Mouse (Mus musculus): ENCODE data around the gene Zfp637. TPM values are rescaled to one million over a fixed set of nuclear protein-coding genes. Genes with fewer than 3 reads are reported as not detected.
"Not testable (repeated sequence)": the region's sequence is repeated elsewhere in the genome, so short reads cannot be mapped to it uniquely, and the experiment has no call there.

Gene Zfp637
- 10 to 100 TPM; 41.5 to 41.8 TPM for total RNA-seq (2021)
- long read RNA-seq, experiment 1, transcript Zfp637-202 (3 exons, 421 nt), result minor isoform, 5 of 35 reads
- long read RNA-seq, experiment 1, transcript Zfp637-210 (3 exons, 1,098 nt), result major isoform, 17 of 35 reads
- long read RNA-seq, experiment 1, transcript Zfp637-208 (3 exons, 659 nt), result minor isoform, 6 of 35 reads
- long read RNA-seq, experiment 1, partial matches to known transcripts, result 0 of 35 reads
- long read RNA-seq, experiment 1, other reads (novel, unspliced or antisense), result 2 of 35 reads
- long read RNA-seq, experiment 2, transcript Zfp637-208 (3 exons, 659 nt), result minor isoform, 7 of 37 reads
- long read RNA-seq, experiment 2, transcript Zfp637-210 (3 exons, 1,098 nt), result major isoform, 16 of 37 reads
- long read RNA-seq, experiment 2, partial matches to known transcripts, result 3 of 37 reads
- long read RNA-seq, experiment 2, other reads (novel, unspliced or antisense), result 3 of 37 reads

DNA sequence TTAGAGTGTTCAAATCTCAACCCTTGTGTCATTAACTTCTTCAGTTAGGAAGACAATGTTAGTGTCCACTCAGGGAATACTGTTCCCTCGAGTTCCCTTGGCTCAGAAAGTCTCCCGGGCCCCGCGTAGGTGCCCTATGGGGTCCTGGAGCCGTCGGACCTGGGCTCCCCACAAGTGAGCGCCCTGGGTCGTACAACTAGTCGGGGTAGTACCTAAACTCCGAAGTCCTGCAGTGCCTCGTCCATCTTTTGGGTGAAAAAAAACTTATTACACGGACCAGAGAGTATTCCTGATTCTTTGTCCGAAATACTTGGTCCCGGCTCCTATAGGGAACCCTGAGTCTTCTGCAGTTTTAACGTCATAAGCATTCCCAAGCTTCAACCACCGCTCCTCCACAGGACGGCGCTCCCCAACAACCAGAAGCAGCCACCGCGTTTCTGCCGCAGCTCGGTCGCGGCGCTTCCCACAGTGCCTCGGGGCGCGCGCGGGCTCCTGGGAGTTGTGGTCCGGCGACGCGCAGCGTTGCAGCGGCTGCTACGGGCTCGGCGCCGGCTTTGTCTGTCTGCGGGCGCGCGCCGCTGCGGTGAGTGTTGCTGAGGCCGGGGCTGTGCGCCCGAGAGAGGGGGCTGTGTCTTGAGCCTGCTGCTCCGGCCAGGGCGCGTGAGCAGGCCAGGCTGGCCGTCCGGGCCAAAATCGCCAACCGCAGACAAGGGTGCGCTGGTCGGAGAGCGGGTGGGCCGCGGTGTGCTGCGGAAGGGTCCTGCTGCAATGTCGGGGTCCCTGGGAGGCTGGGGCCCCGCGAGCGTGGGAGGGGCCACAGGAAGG is at the start of gene Zfp637:
Gene Zfp637, plus strand, starts transcription at position 495 of the 825 bp plus-strand sequence.
- peak; percentile 92 to 94 for DNase-seq (ENCODE audit: low spot score in 2 of 2)

DNA sequence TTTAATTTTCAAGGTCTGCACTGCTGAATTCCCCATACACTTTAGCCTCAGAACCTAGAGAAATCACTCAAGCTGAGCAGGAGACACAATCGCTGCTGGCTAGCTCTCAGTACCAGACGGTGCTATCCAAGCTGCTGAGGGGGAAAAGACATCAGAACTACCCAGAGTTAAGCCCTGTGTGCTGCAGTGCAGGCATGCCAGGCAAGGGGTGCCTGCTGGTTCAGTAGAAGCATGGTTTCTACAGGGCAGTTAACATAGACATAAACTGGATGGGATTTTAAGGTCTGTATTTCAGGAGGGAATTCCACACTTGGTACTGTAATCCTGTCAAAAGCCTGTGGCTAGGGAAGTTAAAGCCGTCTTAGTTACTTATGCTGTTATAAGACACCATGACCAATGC is 45.7 kb upstream of the Zfp637 start:
- DNase-seq (ENCODE audit: low spot score in 2 of 2), result no peak

DNA sequence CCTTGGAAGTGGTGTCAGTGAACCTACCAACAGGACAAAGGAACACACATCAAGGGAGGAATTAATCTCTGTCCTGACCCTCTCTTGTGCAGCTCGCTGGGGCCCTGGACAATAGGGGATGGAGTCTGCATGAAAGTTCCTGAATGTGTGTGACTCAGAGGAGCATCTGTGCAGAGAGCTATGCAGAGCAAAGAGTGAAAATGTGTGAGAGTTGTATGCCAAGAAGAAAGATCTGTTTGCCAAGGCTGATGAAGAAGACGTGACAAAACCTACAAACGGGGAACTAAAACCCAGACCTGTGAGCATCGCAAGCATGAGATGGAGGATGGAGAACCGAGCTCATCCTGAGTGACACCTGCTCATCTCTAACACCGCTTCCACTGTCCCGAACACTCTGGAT is 40.2 kb upstream of the Zfp637 start:
- no peak for DNase-seq (ENCODE audit: low spot score in 2 of 2)

DNA sequence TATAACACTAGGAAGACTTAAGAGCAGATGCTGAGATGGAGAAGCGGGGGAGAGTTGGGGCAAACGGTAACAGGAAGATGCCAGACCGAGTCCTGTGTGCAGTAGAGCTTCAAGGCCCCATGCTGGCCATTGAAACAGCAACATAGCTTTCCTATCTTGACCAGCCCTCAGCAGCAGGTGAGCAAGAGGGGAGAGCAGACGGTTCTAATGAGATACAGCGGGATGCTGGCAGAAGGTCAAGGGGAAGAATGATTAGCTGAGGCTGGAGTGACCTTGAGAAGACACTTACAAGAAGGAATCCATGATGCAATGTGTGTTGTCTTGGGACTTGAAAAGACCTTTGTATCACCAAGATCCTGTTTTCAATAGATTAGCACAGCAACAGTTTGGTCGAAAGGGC is 39.2 kb upstream of the Zfp637 start:
- DNase-seq (ENCODE audit: low spot score in 2 of 2), result no peak

DNA sequence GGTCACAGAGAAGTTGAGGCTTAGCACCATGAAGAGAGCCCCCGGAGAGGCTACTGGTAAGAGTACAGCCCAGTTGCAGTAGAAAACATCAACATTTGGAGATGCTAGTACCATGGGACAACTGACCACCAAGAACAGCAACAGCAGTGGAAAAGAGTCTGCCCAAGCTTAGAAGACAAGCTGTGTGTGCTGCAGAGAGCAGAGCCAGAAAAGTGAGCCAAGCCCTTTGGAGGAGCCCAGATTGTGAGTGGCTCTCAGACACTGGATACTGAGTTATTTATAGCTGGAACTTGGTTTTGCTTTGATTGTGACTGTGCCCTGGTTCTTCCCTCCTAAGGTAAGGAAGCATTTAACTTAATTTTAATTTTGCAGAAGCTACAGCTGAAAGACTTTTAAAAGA is 33.2 kb upstream of the Zfp637 start:
- no peak for DNase-seq (ENCODE audit: low spot score in 2 of 2)

DNA sequence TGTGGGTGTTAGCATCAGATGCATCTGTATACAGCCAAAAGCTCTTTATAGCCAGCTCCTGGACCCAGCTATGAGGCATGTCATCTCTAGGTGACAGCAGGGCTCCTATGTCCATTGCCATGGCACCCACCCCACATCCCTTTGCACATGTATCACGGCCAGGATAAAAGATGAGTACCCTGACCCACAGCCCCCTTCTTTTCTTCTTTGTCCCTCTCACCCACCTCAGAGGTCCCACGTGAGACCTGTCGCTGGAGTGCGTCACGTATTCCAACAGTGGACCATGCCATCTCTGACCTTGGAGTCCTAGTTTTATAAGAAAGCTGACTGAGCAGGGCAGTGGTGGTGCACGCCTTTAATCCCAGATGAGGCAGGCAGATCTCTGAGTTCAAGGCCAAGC is 31.2 kb upstream of the Zfp637 start:
- DNase-seq (ENCODE audit: low spot score in 2 of 2), result no peak

DNA sequence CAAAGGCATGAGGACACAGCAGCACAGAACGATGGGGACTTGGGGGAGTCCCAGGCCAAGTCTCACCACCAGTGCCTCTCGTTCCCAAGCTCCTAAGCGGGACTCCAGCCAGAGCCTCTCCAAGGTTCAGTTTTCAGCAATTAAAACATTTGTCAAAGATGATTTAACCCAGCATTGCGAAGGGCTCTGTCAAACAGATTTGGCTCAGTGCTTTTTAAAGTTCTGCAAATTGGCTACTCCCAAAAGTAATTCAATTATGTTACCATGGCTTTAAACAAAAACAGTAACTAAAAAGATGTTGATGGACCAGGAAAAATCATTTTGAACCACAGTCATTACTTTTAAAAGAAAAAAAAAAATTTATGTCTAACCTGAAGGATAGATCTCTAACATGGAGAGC is 30.3 kb upstream of the Zfp637 start:
- no peak for DNase-seq (ENCODE audit: low spot score in 2 of 2)

DNA sequence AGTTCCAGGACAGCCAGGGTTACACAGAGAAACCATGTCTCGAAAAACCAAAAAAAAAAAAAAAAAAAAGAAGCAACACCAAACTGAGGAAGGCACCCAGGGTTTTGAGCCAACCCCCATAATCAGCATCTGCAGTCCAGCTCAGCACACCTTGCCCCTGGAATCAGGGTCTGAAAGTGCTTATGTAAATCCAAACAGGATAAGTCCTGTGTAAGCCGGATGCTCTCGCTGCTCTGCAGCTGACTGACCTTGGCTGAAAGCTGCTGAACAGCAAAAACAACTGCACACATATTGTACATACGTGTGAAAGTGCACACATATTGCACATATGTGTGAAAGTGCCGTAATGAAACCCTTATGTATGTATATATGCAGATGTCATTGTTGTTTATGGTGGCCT is 29.7 kb upstream of the Zfp637 start:
- no peak for DNase-seq (ENCODE audit: low spot score in 2 of 2)

DNA sequence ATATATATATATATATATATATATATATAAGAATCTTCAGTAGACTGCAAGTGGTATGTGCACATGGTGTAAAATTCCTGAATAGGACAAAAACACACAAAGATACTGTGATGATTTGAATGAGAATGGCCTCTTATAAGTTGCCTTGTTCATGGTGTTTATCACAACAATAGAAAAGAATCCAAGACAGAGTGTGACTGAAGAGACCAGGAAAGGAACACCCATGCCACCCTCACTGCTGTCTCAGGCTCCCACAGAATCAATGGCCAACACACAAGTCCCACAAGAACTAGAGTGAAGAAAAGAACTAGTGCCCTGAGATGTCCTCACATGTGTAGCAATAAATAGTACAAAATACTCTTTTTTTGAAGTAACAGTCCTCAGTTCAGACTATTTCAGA is 26.3 kb upstream of the Zfp637 start:
- DNase-seq (ENCODE audit: low spot score in 2 of 2), result no peak

DNA sequence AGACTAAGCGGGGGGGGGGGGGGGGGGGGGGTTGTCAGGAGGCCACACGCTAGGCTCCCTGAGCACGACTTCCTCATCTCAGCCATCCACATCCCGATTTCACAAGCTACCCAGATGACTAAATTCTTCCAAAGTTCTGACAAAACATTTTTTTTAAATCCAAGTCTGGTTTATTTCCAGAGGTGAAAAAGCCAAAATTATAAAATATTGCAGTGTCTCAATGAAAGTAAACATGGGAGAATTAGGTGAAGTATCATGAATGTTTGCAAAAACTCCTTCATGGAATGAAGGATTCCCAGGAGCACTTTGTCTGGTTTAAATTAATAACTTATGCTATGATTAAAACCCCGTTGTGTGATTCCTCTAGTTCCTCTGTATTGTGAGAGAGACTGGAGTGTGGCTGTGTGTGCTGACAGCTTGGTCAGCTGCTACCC is 23.9 kb upstream of the Zfp637 start:
- DNase-seq (ENCODE audit: low spot score in 2 of 2), result no peak

DNA sequence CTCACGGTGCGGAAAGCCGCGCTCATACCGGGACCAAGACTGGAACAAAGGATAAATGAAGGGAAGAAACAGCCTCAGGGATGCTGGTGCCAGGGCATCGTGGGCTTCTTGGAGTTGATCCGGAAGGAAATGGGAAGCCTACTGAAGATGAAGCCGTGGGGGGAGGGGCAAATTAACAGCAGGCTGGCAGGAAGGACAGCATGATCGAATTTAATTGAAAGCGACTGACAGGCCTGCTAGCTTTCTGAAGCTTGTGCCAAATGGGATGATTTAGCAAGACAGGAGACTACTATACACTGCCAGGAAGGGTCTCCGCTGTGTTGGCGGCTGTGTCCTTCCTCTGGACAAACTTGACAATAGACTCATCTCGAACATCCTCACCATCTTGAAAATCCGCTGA is 20.7 kb upstream of the Zfp637 start:
- no peak for DNase-seq (ENCODE audit: low spot score in 2 of 2)

DNA sequence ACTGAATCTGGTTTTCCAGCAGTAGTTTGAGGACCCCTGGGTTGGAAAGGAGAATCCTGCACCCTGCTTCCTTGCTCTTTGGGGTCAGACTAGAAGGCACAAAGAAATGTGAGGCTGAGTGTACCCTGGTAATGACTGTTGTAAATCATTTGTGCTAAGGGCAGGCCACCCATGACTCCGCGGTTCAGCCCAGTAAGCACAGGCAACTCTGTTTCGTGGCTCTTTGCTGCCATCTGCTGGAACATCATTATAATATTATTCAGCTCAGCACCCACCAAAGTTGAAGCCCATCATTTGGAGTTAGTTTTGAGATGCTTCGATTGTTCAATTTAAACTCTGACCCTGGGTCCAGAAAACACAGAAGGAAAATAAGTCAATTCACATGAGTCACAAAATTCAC is 15.6 kb upstream of the Zfp637 start:
- DNase-seq (ENCODE audit: low spot score in 2 of 2), result peak; percentile 36 to 67

DNA sequence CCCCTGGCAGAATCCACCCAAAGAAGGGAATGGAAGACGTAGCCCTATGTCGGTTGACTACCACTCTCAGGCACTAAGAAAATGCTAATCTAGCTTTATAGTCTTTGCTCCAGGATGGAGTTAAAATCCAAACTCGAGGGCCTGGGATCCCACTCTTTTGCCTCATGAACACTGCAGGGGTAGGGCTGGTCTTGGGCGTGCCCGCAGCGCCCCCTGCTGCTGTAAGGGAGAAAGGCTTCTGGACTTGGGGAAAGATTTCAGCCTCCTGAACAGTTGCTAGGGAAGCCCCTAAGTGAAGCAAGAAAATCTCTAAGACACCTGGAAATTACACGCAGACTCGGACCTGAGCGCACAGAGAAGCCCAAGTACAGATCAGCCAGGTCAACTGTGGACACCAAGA is 12.7 kb upstream of the Zfp637 start:
- DNase-seq (ENCODE audit: low spot score in 2 of 2), result peak; percentile 44 to 62

DNA sequence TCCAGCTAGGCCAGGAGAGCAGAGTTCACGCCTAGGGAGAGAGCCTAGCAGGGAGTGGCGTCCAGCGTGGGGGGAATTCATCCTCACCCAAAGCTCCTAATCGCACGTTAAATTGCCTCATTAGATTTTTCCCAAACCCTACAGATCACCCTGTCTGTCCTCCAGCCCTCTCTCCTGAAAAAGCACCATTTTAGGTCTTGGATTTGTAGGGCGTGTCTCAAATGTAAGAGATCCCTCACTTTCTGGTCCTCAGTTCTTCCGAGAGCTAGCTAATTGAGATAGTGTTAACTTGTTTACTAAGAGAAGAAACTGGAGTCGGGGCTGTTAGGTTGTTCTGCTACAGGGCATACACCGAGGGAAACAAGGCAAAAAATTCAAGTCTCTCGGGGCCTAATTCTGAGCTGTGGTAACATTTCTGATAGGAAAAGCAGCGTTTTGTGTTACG is 553 bp downstream of the Zfp637 start:
- no peak for DNase-seq (ENCODE audit: low spot score in 2 of 2)

DNA sequence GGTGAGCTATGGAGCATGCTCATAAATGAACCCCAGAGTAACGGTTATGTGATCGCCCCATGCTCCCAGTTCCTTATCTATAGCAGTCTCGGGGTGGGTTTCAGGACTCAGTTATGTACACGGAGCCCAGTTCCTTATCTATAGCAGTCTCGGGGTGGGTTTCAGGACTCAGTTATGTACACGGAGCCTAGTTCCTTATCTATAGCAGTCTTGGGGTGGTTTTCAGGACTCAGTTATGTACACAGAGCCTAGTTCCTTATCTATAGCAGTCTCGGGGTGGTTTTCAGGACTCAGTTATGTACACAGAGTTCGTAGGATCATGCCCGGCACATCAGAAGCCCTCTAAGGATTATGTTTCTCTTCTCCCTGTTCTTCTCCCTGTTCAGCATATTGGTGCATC is 3.6 kb downstream of the Zfp637 start:
- DNase-seq (ENCODE audit: low spot score in 2 of 2), result no peak

DNA sequence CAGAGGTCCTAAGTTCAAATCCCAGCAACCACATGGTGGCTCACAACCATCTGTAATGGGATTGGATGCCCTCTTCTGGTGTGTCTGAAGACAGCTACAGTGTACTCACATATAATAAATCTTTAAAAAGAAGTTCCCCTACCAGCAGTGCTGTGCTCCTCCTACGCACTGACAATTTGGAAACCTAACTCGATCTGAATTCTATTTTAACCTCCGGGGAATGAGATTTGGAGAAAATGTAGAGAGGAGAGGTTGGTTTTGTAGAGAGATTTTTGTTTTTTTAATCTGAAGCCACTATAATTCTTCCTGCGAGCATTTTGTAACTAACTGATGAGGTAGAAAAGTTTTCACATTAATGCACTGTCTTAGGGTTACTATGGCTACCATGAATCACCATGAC is 5.7 kb downstream of the Zfp637 start:
- DNase-seq (ENCODE audit: low spot score in 2 of 2), result not testable (repeated sequence)

DNA sequence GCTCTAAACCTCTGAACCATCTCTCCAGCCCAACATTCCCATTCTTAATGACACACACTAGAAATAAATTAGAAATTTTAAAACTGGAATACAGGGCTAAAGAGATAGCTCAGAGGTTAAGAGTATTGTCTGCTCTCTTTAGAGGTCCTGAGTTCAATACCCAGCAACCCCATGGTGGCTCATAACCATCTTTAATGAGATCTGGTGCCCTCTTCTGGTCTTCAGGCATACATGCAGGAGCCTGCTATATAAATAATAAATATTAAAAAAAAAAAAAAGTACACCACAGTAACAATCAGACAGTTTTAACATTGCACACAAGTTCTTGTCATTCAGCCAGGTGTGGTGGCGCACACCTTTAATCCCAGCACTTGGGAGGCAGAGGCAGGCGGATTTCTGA is 6.8 kb downstream of the Zfp637 start:
- DNase-seq (ENCODE audit: low spot score in 2 of 2), result no peak

DNA sequence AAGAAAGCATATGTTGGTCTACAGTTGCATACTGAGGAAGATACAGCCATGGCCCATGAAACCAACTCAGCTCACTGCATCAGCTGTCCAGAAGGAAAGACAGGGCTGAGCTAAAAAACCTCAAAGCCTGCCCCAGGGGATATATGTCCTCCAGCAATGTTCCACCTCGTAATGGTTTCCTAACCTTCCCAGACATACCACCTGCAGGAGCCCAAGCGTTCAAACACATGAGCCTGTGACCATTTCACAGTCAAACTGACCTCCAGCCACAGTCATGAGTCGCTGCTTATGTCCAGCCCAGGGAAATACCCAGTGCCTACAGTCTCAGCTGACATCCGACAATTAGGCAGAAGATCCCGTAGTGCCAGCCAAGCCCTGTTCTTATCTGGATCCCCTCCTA is 7.6 kb downstream of the Zfp637 start:
- DNase-seq (ENCODE audit: low spot score in 2 of 2), result no peak

DNA sequence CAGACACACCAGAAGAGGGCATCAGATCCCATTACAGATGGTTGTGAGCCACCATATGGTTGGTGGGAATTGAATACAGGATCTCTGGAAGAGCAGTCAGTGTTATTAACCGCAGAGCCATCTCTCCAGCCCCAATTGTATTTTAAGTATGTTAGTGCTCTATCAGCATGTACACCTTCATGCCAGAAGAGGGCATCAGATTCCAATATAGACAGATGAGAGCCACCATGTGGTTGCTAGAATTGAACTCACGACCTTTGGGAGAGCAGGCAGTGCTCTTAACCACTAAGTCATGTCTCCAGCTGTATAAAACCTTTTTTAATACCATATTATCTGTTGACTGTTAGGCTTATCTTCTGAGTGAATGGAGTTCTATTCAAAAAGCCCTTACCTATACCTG is 10.8 kb downstream of the Zfp637 start:
- DNase-seq (ENCODE audit: low spot score in 2 of 2), result no peak

DNA sequence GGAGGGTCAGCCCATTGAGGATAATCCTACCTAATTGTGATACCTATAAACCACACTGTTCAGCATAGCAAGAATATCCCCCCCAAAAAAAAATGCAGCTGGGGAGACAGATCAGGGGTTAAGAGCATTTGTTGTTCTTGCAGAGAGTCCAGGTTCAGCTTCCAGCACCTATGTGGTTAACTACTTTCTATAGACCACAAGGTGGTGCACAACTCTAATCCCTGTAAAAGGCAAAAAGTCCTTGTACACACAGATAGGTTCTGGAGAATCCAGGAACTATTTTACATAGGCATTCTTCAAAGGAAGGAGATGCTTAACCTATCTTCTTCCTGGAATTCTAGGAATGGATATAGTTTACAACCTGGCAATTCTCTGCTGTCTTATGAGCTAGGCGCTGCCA is 17.0 kb downstream of the Zfp637 start:
- no peak for DNase-seq (ENCODE audit: low spot score in 2 of 2)

DNA sequence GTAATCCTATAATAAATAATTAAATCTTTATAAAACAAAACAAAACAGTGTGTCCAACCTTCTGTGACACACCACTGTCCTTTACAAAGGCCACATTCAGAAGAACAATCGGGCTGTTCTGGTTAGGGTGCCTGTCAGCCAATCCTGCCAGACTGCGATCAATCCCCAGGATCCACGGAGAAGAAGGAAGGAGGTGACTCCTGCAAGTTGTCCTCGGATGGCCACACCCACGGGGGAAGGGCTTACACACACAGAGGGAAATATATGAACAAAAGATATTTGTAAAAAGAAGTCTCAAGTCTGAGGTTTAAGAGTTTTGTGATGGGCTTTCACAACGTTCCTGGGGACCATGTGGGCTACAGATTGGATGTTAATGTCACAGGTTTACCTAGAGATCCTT is 20.9 kb downstream of the Zfp637 start, which contains the start of gene Zfp239:
Gene Zfp239, plus strand, starts transcription at position 253 of the 400 bp plus-strand sequence.
- DNase-seq (ENCODE audit: low spot score in 2 of 2), result no peak

DNA sequence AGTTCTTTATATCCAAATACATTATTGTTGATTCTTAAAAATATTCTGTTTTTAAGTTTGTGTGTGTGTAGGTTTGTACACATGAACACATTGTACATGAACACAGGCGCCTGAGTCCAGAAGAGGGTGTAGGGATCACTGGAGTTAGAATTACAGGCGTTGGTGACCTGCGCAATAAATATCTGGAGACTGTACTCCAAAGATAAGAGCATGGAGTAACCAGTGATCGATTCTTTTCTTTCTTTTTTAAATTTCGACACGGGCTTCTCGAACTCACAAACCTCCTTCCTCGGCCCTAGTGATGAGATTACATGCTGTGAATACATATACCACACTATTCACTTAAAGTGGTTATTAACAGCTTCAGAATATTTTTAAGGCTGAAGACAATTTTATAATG is 21.5 kb downstream of the Zfp637 start:
- DNase-seq (ENCODE audit: low spot score in 2 of 2), result no peak

Data from gastrocnemius, postnatal 4 days (tissue).